Mouse (Mus musculus) cortical plate, adult 2 months (tissue): ENCODE measurements at regions not wholly inside any gene's neighbourhood (a gene's known extent, or its start where the extent isn't known, plus 50 kb on each side); places are given as distances from the start of the nearest gene placed in this dataset.

Source experiments
- CTCF ChIP-seq: fragments of 200-500 bp; IDR thresholded peaks from 2 replicates; pipeline ENCODE4 v1.5.1; 2011; ENCODE audit warnings: mild to moderate bottlenecking, control low read depth, low read length; ENCODE audit not compliant: insufficient read depth; ENCODE audit errors: extremely low read depth
- POLR2A ChIP-seq: fragments of 200-500 bp; IDR thresholded peaks from 2 replicates; pipeline ENCODE4 v1.6.1; 2011; ENCODE audit warnings: mild to moderate bottlenecking, low read length, control low read depth; ENCODE audit not compliant: insufficient read depth; ENCODE audit errors: extremely low read depth

DNA sequence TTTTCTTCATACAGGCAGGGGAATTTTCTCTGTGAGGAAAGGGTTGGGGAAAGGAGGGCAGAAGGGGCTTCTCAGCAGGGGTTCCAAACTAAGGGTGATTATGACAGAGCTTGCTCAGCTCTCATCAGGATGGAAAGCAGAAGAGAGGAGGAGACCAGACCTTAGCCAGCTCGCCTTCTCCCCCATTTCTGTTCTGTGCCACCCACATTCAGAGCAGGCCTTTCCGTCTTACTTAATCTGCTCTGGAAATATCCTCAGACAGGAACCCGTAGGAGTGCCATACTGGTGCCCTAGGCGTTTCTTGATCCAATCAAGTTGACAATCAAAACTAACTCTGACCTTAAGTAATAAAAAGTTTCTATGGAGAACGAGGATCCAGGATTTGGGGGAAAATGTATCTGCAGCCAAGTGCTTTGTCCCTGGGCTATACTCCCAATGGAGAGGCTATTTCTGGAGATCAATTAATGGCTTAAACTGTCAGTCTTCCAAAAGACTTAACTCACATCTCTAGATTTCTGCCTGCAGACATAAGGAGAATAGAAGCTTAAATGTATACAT, 258.6 kb downstream of the Kcnj2 start:
- TF ChIP-seq CTCF (no peak), POLR2A (no peak)
